Mouse (Mus musculus) limb, embryonic 10.5 days (tissue): ENCODE results near the gene Pafah1b1. TPM values are rescaled to one million over a fixed set of nuclear protein-coding genes. Genes with fewer than 3 reads are reported as not detected.
A peak's percentile ranks its signal among the peaks of the same experiment; 100 is the strongest.

Experiments used
- DNase-seq: peaks from one replicate; pipeline ENCODE4 v3.0.0-alpha.2; 2017; ENCODE audit warnings: low spot score
- H3K27ac ChIP-seq: fragments of 300-500 bp; sonication (generic); 2 replicates; pipeline ENCODE4 v1.5.1; 2016; ENCODE audit warnings: mild to moderate bottlenecking
- H3K27me3 ChIP-seq: fragments of 300-500 bp; sonication (generic); 2 replicates; pipeline ENCODE4 v1.6.1; 2016; ENCODE audit warnings: low read depth, mild to moderate bottlenecking; ENCODE audit not compliant: poor library complexity, severe bottlenecking
- H3K36me3 ChIP-seq: fragments of 300-500 bp; sonication (generic); 2 replicates; pipeline ENCODE4 v1.6.1; 2016; ENCODE audit warnings: mild to moderate bottlenecking, moderate library complexity
- H3K4me1 ChIP-seq: fragments of 300-500 bp; sonication (generic); 2 replicates; pipeline ENCODE4 v1.6.1; 2016
- H3K4me3 ChIP-seq: fragments of 300-500 bp; sonication (generic); 2 replicates; pipeline ENCODE4 v1.5.1; 2016; ENCODE audit warnings: mild to moderate bottlenecking, moderate library complexity
- H3K9me3 ChIP-seq: fragments of 300-500 bp; sonication (generic); replicated peaks from 2 replicates; pipeline ENCODE4 v1.6.1; 2016; ENCODE audit warnings: mild to moderate bottlenecking
- WGBS: fragments of 180-500 bp; shearing (Covaris S2); methylation state at CpG from one replicate; pipeline ENCODE4 v1.1.7; 2016; 5-methylcytosine and 5-hydroxymethylcytosine counted together
- polyA plus RNA-seq: library from polyadenylated mRNA; unstranded; fragments of >200 nt; fragmentation: Nextera tagmentation; extraction: Ambion mirVana; gene quantifications from 2 replicates; pipeline ENCODE4 v1.2.1, GENCODE M21; 2016

The Pafah1b1 gene
- polyA plus RNA-seq, 1 experiment from 2014 or later = 49.9 TPM

DNA sequence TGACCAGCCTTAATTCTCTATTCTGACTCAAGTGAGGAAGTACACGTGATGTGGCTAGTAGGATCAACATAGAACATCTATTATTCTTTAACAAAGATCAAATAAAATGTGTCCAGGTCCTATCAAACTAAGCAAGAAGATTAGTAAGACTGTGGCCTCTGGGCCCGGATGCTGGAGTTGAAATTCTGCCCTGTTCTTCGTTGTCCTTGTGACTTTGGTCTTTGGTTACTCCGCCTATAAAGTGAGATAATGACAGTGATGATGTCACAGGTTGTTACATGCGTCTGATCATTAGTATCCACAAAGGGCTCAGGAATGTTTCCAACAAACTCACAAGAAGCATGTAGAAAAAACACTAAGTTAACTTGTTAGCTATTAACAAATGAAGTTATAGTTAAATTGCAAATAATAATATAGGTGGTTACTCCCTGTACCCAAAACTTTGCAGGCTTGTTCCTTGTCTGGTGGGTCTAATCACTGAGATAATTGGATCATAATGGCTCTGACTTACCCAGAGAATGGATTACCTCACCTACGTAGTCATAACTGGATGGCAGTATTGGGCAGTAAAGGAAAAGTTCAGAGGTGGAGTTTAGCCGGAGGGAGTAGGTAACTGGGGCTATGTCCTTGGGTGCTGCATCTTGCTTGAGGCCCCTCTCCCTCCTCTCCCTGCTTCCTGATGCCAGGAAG is 26.3 kb upstream of the Pafah1b1 start:
- Histone ChIP-seq H3K9me3 (no peaks in the 10 kb centered on the region), H3K4me1 (peaks cover 13% of the 10 kb centered on the region), H3K36me3 (no peaks in the 10 kb centered on the region), H3K27ac (no peak overlapping the region), H3K27me3 (no peaks in the 10 kb centered on the region), H3K4me3 (no peak overlapping the region)
- 91% methylated on average over 7 of the region's 7 CpGs for WGBS
- DNase-seq = no peak

GRCm38 (mm10) chr11:74749241-74749640 is 24.8 kb upstream of the Pafah1b1 start:
- Histone ChIP-seq H3K4me3 (no peak overlapping the region), H3K27ac (no peak overlapping the region), H3K9me3 (no peaks in the 10 kb centered on the region), H3K27me3 (no peaks in the 10 kb centered on the region), H3K36me3 (no peaks in the 10 kb centered on the region), H3K4me1 (peaks cover 13% of the 10 kb centered on the region)
- DNase-seq = no peak
- WGBS = 86% methylated on average over 13 of the region's 13 CpGs

DNA sequence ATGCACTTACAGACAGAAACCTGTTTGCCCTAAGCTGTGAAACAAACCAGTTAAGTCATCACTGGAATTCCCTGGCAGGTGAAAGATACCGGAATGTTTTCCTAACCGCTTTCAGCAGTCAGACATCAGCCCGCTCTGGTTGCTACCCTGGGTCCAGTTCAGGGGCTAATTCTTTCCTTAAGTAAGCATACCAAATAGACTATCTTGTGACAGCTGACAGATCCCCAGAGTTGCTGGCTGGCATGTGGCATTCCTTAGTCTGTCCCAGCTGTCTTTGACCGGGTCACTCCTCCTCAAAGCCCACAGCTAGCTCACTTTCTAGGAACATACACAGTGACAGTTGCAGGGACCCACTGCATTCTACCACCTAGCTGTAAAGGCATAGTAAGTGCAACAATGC is 23.6 kb upstream of the Pafah1b1 start:
- DNase-seq = no peak
- no peak overlapping the region for H3K4me3 ChIP-seq
- H3K36me3 ChIP-seq = no peaks in the 10 kb centered on the region
- H3K4me1 ChIP-seq = peaks cover 13% of the 10 kb centered on the region
- no peaks in the 10 kb centered on the region for H3K9me3 ChIP-seq
- H3K27ac ChIP-seq = no peak overlapping the region
- WGBS = 66% methylated on average over 4 of the region's 4 CpGs
- no peaks in the 10 kb centered on the region for H3K27me3 ChIP-seq

DNA sequence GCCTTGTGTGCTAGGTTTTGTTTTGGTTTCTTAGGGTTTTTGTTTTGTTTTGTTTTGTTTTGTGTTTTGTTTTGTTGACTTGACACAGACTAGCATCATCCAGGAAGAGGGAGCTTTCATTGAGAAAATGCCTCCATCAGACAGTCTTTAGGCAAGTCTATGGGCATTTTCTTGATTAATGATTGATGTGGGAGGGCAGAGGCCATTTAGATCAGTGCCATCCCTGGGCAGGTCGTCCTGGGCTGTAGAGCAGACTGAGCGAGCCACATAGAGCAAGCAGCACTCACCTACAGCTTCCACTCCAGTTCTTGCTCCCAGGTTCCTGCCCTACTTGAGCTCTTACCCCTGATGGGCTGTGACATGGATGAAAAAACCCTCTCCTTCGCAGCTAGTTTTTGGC is 13.4 kb upstream of the Pafah1b1 start:
- Histone ChIP-seq H3K4me3 (no peak overlapping the region), H3K9me3 (no peaks in the 10 kb centered on the region), H3K27ac (no peak overlapping the region), H3K4me1 (no peaks in the 10 kb centered on the region), H3K36me3 (no peaks in the 10 kb centered on the region), H3K27me3 (no peaks in the 10 kb centered on the region)
- no peak for DNase-seq
- 64% methylated on average over 3 of the region's 3 CpGs for WGBS

DNA sequence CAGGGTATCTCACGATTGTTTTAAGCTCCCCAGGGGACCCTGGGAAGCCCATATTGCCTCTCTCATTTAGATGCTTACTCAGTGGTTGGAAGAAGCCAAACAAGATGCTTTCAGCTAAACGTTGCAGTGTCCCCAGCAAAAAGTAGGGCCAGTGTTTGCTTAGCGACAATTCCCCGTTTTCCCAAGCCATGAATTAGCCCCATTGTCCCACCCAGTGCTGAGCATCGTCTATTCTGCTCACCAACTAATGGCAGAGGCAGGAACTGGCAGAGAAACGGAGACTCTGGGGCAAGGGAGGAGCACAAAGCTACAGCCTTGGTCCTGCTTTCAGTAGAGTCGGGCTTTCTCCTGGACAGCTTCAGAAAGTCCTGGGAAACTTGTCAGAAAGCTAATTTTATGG is 10.4 kb upstream of the Pafah1b1 start:
- Histone ChIP-seq H3K4me3 (no peak overlapping the region), H3K4me1 (no peaks in the 10 kb centered on the region), H3K9me3 (no peaks in the 10 kb centered on the region), H3K27me3 (no peaks in the 10 kb centered on the region), H3K36me3 (no peaks in the 10 kb centered on the region), H3K27ac (no peak overlapping the region)
- WGBS = 38% methylated on average over 7 of the region's 7 CpGs
- no peak for DNase-seq

DNA sequence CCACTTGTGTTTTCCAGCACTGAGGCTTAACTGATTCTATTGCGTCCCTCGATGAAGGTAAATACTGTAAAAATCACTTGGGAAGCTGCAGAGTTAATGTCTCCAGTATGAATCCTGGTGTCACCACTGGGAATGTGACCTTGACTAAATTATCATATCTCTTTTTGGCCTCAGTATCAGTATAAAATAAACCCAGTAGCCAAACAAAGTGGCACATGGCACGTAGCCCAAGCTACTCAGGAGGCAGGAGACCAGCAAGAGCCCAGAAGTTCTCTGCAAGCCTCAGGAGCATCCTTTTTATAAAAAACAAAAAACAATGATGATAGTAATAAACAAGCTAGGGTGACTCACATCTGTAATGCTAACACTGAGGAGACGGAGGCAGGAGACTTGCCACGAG is 711 bp upstream of the Pafah1b1 start:
- no peaks in the 10 kb centered on the region for H3K9me3 ChIP-seq
- no peaks in the 10 kb centered on the region for H3K27me3 ChIP-seq
- no peak for DNase-seq
- H3K4me3 ChIP-seq = peak overlapping the region; percentile 93; the same call in 1 of the 2 replicates
- H3K36me3 ChIP-seq = no peaks in the 10 kb centered on the region
- WGBS = 77% methylated on average over 5 of the region's 5 CpGs
- peak overlapping the region; percentile 100; the same call in 1 of the 2 replicates for H3K27ac ChIP-seq
- peaks cover 24% of the 10 kb centered on the region for H3K4me1 ChIP-seq

DNA sequence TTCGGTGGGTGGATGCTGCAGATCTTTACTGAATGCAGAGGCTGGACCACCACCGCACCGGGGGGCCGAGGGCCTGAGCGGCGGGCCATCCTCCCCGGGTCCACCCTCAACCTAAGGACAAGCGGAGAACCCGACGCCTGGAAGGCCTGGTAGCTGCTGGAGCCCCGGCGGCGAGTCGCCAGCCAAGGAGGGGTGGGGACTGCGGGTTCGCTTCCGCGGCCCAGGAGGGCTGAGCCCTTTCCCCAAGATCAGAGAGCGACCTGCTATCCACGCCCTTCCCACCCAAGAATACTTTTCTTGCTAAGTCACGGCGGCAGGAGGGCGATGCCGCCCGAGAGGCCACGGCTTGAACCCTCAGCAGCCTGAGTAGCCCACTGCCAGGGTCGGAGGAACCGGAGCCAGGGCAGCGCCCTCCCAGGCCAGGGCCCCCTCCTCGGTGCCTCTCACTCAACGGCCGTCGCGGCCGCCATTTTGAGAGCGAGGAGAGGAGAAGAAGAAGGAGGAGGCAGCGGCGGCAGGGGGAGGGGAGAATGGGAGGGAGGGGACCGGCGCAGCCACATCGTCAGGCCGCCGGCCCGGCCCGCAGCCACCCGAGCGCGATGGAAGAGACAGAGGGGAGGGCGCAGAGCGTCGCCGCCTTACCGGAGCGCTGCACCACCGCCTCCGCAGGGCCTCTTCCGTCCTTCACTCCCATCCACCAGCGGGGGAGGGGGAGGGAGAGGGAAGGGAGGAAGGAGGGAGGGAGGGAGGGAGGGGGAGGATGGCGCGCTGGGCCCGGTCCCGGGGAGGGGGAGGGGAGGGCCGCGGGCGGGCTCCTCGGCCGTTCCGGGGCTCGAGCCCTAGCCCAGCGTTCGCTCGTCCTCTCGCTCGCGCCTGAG is 874 bp downstream of the Pafah1b1 start:
- under 1% methylated on average over 68 of the region's 75 CpGs for whole genome bisulfite sequencing

GRCm38 (mm10) chr11:74721971-74722370 is 2.5 kb downstream of the Pafah1b1 start:
- H3K4me1 ChIP-seq = peaks cover 24% of the 10 kb centered on the region
- H3K27ac ChIP-seq = no peak overlapping the region
- no peak for DNase-seq
- WGBS = 78% methylated on average over 3 of the region's 3 CpGs
- H3K9me3 ChIP-seq = no peaks in the 10 kb centered on the region
- H3K4me3 ChIP-seq = peak overlapping the region; percentile 93
- H3K27me3 ChIP-seq = no peaks in the 10 kb centered on the region
- no peaks in the 10 kb centered on the region for H3K36me3 ChIP-seq

More for the DNA sequence above, 874 bp downstream of the Pafah1b1 start:
- Histone ChIP-seq H3K27ac (peak overlapping the region; percentile 100), H3K4me3 (peak overlapping the region; percentile 93), H3K36me3 (no peaks in the 10 kb centered on the region), H3K9me3 (no peaks in the 10 kb centered on the region), H3K27me3 (no peaks in the 10 kb centered on the region), H3K4me1 (peaks cover 24% of the 10 kb centered on the region)
- DNase-seq = peak; percentile 90

DNA sequence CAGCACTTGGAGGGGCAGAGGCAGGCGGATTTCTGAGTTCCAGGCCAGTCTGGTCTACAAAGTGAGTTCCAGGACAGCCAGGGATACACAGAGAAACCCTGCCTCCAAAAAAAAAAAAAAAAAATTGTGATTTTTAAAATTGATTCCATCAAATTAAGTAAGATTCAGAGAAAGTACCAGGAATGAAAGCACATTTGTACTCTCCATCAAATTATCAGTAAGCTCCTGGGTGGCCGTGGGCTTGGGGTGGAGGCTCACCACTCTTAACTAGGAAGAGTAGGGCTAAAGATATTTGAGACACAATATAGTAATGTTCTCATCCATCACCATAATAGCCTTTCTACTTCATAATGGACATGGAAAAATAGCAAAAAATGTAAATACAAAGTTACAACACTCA is 3.3 kb downstream of the Pafah1b1 start:
- no peak overlapping the region for H3K4me3 ChIP-seq
- DNase-seq = no peak
- peaks cover 24% of the 10 kb centered on the region for H3K4me1 ChIP-seq
- no peaks in the 10 kb centered on the region for H3K27me3 ChIP-seq
- WGBS = 86% methylated on average over 2 of the region's 2 CpGs
- no peaks in the 10 kb centered on the region for H3K36me3 ChIP-seq
- no peaks in the 10 kb centered on the region for H3K9me3 ChIP-seq
- H3K27ac ChIP-seq = no peak overlapping the region

DNA sequence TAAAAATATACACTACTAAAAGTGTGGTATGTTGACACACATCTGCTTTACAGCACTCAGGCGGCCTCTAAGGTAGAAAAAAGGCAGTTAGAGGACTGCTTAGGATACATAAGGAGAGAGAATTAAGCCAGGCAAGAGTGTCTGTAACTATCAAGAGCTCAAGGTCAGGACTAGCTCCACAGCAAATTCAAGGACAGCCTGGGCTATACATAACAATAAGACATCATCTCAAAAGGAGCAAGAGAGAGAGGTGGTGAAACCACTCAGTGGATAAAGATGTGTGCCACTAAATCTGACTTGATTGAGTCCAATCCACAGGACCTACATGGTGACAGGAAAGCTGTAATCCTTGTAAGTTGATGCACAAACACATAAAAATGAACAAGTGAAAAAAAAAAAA is 3.8 kb downstream of the Pafah1b1 start:
- no peaks in the 10 kb centered on the region for H3K27me3 ChIP-seq
- H3K9me3 ChIP-seq = no peaks in the 10 kb centered on the region
- no peaks in the 10 kb centered on the region for H3K36me3 ChIP-seq
- WGBS = 77% methylated on average over 1 of the region's 1 CpGs
- H3K27ac ChIP-seq = no peak overlapping the region
- H3K4me1 ChIP-seq = peaks cover 24% of the 10 kb centered on the region
- H3K4me3 ChIP-seq = no peak overlapping the region
- no peak for DNase-seq

GRCm38 (mm10) chr11:74715971-74716525 is 8.4 kb downstream of the Pafah1b1 start:
- Histone ChIP-seq H3K36me3 (peaks cover 14% of the 10 kb centered on the region; the same call in 1 of the 2 replicates), H3K9me3 (no peaks in the 10 kb centered on the region), H3K4me1 (no peaks in the 10 kb centered on the region), H3K27me3 (no peaks in the 10 kb centered on the region), H3K4me3 (no peak overlapping the region), H3K27ac (no peak overlapping the region)
- no peak for DNase-seq
- WGBS = 97% methylated on average over 3 of the region's 3 CpGs

GRCm38 (mm10) chr11:74710671-74711070 is 13.8 kb downstream of the Pafah1b1 start:
- no peaks in the 10 kb centered on the region for H3K27me3 ChIP-seq
- no peaks in the 10 kb centered on the region for H3K4me1 ChIP-seq
- 95% methylated on average over 1 of the region's 1 CpGs for WGBS
- H3K4me3 ChIP-seq = no peak overlapping the region
- no peaks in the 10 kb centered on the region for H3K9me3 ChIP-seq
- no peak overlapping the region for H3K27ac ChIP-seq
- no peak for DNase-seq
- peaks cover 32% of the 10 kb centered on the region; the same call in 1 of the 2 replicates for H3K36me3 ChIP-seq

GRCm38 (mm10) chr11:74708781-74709180 is 15.7 kb downstream of the Pafah1b1 start:
- H3K36me3 ChIP-seq = peaks cover 34% of the 10 kb centered on the region
- no peak for DNase-seq
- H3K4me1 ChIP-seq = no peaks in the 10 kb centered on the region
- no peaks in the 10 kb centered on the region for H3K9me3 ChIP-seq
- no peak overlapping the region for H3K27ac ChIP-seq
- H3K4me3 ChIP-seq = no peak overlapping the region
- 43% methylated on average over 1 of the region's 1 CpGs for WGBS
- H3K27me3 ChIP-seq = no peaks in the 10 kb centered on the region
